Mouse (Mus musculus): ENCODE data around the gene Gast.
"Not testable (repeated sequence)": the region's sequence is repeated elsewhere in the genome, so short reads cannot be mapped to it uniquely, and the experiment has no call there.

The Gast gene

GRCm38 (mm10) chr11:100320701-100321410 lies 13.4 kb upstream of the Gast start:
- peak; percentile 51 for DNase-seq (ENCODE audit: low read depth, low spot score)

GRCm38 (mm10) chr11:100321479-100322305 lies 12.5 kb upstream of the Gast start:
- peak; percentile 53 for DNase-seq (ENCODE audit: low read depth, low spot score)

- DNase-seq (ENCODE audit: low read depth, low spot score), result peak; percentile 44
These were observed 11.5 kb upstream of the Gast start for GRCm38 (mm10) chr11:100322591-100323258.

- DNase-seq (ENCODE audit: low read depth, low spot score), result peak; percentile 89
These were observed 10.6 kb upstream of the Gast start for GRCm38 (mm10) chr11:100323578-100323977.

GRCm38 (mm10) chr11:100325062-100325629 lies 9.1 kb upstream of the Gast start:
- no peak for DNase-seq (ENCODE audit: low read depth, low spot score)

- no peak for DNase-seq (ENCODE audit: low read depth, low spot score)
These were observed 6.9 kb upstream of the Gast start for GRCm38 (mm10) chr11:100327316-100327715.

GRCm38 (mm10) chr11:100327761-100328160 lies 6.4 kb upstream of the Gast start:
- no peak for DNase-seq (ENCODE audit: low read depth, low spot score)

GRCm38 (mm10) chr11:100330235-100330634 lies 4.0 kb upstream of the Gast start:
- no peak for DNase-seq (ENCODE audit: low read depth, low spot score)

GRCm38 (mm10) chr11:100330816-100331375 lies 3.3 kb upstream of the Gast start:
- not testable (repeated sequence) for DNase-seq (ENCODE audit: low read depth, low spot score)

- DNase-seq (ENCODE audit: low read depth, low spot score), result no peak
These were observed 1.3 kb upstream of the Gast start for GRCm38 (mm10) chr11:100332766-100333515.

GRCm38 (mm10) chr11:100335731-100336130 lies 1.5 kb downstream of the Gast start:
- no peak for DNase-seq (ENCODE audit: low read depth, low spot score)

GRCm38 (mm10) chr11:100344269-100344668 lies 10.1 kb downstream of the Gast start:
- no peak for DNase-seq (ENCODE audit: low read depth, low spot score)

- peak; percentile 57 for DNase-seq (ENCODE audit: low read depth, low spot score)
These were observed 18.1 kb downstream of the Gast start for GRCm38 (mm10) chr11:100352076-100352857.

GRCm38 (mm10) chr11:100355151-100355951 lies 21.1 kb downstream of the Gast start:
- peak; percentile 82 for DNase-seq (ENCODE audit: low read depth, low spot score)

- DNase-seq (ENCODE audit: low read depth, low spot score), result peak; percentile 73
These were observed 22.0 kb downstream of the Gast start, which contains the start of gene Hap1 for GRCm38 (mm10) chr11:100355972-100356818. Gene Hap1, minus strand, starts transcription at chr11:100356128.

GRCm38 (mm10) chr11:100356819-100357211 lies 22.6 kb downstream of the Gast start:
- DNase-seq (ENCODE audit: low read depth, low spot score), result no peak

- no peak for DNase-seq (ENCODE audit: low read depth, low spot score)
These were observed 23.2 kb downstream of the Gast start for GRCm38 (mm10) chr11:100357408-100357807.

GRCm38 (mm10) chr11:100360175-100360574 lies 26.0 kb downstream of the Gast start:
- DNase-seq (ENCODE audit: low read depth, low spot score), result no peak

All from CD4-positive, CD25-positive, alpha-beta regulatory T cell, adult 2 months (primary cell).